Mouse (Mus musculus): ENCODE measurements around the gene Btbd9.

- no peak for TF ChIP-seq POLR2A (IDR thresholded peaks at IDR 0.05; ENCODE audit: low read depth, low read length)
- no peak for TF ChIP-seq CTCF (IDR thresholded peaks at IDR 0.05; ENCODE audit: extremely low read depth, insufficient read depth, insufficient read length, insufficient replicate concordance)
Observed at GRCm38 (mm10) chr17:30430961-30431640, 145.2 kb downstream of the Btbd9 start.
